18 mouse cellular contexts compared by ENCODE assay signal in the genomic region with DNA sequence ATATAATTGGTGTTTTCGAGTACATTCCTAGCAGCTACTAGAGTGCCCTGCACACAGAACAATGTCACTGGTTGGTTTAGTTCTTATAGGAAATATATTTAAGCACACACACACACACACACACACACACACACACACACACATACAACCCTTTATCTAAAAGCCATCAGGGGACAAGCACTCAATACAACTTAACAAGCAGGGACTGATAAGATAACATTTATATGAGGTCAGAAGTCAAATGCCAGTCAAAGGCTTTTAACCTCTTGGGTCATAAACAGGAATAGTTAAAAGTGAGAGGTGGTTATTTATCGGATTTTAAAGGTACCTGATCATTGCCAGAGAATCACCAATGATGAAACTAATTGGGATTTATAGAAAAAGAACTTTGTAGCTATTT.
DNase-seq lines count a peak whose midpoint lies in the region; ATAC-seq and TF ChIP-seq lines count a peak whose summit lies in the region.
"Had no signal": no experiment of that assay in that cellular context is flagged by ENCODE, and none has a peak within 500 bp of the region (broad histone marks: within the 10 kb centered on the region; RNA-seq: fewer than 3 reads in every experiment).

No protein-coding gene starts in this region.

- no peak for TF ChIP-seq POLR2A in kidney, adult 2 months (IDR thresholded peaks at IDR 0.05; ENCODE audit: low read depth, low read length)

- WGBS in midbrain, embryonic 10.5 days = 61% methylated on average over 2 of the region's 2 CpGs
- 49% methylated on average over 2 of the region's 2 CpGs for WGBS in midbrain, embryonic 11.5 days
- 13% methylated on average over 2 of the region's 2 CpGs for WGBS in forebrain, embryonic 15.5 days
- 46% methylated on average over 2 of the region's 2 CpGs for WGBS in midbrain, embryonic 12.5 days
- WGBS in kidney, adult 2 months = 55% methylated on average over 2 of the region's 2 CpGs

- H3K9me3 ChIP-seq in midbrain, embryonic 10.5 days (replicated peaks) = no peaks in the 10 kb centered on the region
- no peaks in the 10 kb centered on the region for H3K9me3 ChIP-seq in midbrain, embryonic 11.5 days (ENCODE audit: control insufficient read depth, low read length)
- H3K9me3 ChIP-seq in forebrain, embryonic 15.5 days = no peaks in the 10 kb centered on the region
- H3K9me3 ChIP-seq in midbrain, embryonic 12.5 days = no peaks in the 10 kb centered on the region
- H3K9me3 ChIP-seq: heart, embryonic 15.5 days; limb, embryonic 13.5 days had no signal

- H3K27ac ChIP-seq in midbrain, embryonic 10.5 days (replicated peaks) = peak overlapping the region; percentile 79; the same call in 1 of the 2 replicates
- no peak overlapping the region for H3K27ac ChIP-seq in midbrain, embryonic 11.5 days (ENCODE audit: low read depth, low read length)
- H3K27ac ChIP-seq in forebrain, embryonic 15.5 days (replicated peaks) = peak overlapping the region; percentile 99
- H3K27ac ChIP-seq in midbrain, embryonic 12.5 days (replicated peaks) = peak overlapping the region; percentile 63
- H3K27ac ChIP-seq in kidney, adult 2 months (ENCODE audit: insufficient read depth, low read depth, low read length) = no peak overlapping the region
- H3K27ac ChIP-seq in gastrocnemius, adult 2 months = no peak overlapping the region
- H3K27ac ChIP-seq: heart, embryonic 15.5 days; limb, embryonic 13.5 days had no signal

- intact Hi-C loops in gastrocnemius, adult 2 months (cut with DNase I) = no loop called here

- H3K4me1 ChIP-seq in midbrain, embryonic 10.5 days = peaks cover 97% of the 10 kb centered on the region
- H3K4me1 ChIP-seq in midbrain, embryonic 11.5 days (ENCODE audit: control insufficient read depth, insufficient read depth, low read length) = peaks cover 57% of the 10 kb centered on the region
- H3K4me1 ChIP-seq in forebrain, embryonic 15.5 days = peaks cover 63% of the 10 kb centered on the region
- peaks cover 78% of the 10 kb centered on the region for H3K4me1 ChIP-seq in midbrain, embryonic 12.5 days
- no peaks in the 10 kb centered on the region for H3K4me1 ChIP-seq in kidney, adult 2 months (ENCODE audit: control insufficient read depth, insufficient read depth, low read length)
- H3K4me1 ChIP-seq: heart, embryonic 15.5 days had no signal

- TF ChIP-seq CTCF in kidney, adult 2 months (conservative IDR thresholded peaks at IDR 0.05; ENCODE audit: insufficient read depth, insufficient read length, low read depth, low read length) = no peak
- no peak for TF ChIP-seq CTCF in gastrocnemius, adult 2 months (IDR thresholded peaks at IDR 0.05)

- H3K4me3 ChIP-seq in midbrain, embryonic 10.5 days = no peak overlapping the region
- H3K4me3 ChIP-seq in midbrain, embryonic 11.5 days (ENCODE audit: low read depth, low read length) = no peak overlapping the region
- peak overlapping the region; percentile 38 for H3K4me3 ChIP-seq in forebrain, embryonic 15.5 days
- no peak overlapping the region for H3K4me3 ChIP-seq in midbrain, embryonic 12.5 days
- H3K4me3 ChIP-seq in kidney, adult 2 months (ENCODE audit: insufficient read depth, low read depth, low read length) = no peak overlapping the region
- H3K4me3 ChIP-seq in gastrocnemius, adult 2 months = no peak overlapping the region
- H3K4me3 ChIP-seq: heart, embryonic 15.5 days; limb, embryonic 13.5 days had no signal

- DNase-seq in midbrain, embryonic 10.5 days (ENCODE audit: low spot score) = no peak
- DNase-seq in midbrain, embryonic 11.5 days (ENCODE audit: low spot score, missing footprints) = no peak
- no peak for DNase-seq in adrenal gland, postnatal 25 days
- no peak for DNase-seq in kidney, adult 2 months
- DNase-seq in gastrocnemius, adult 2 months = no peak
- DNase-seq: heart, adult 11 months; kidney, postnatal 36 days; layer of hippocampus, postnatal 36 days; liver, postnatal 0 days; lung, postnatal 36 days; right cerebral cortex, postnatal 4 days; thymus, adult 2 months had no signal

- no peak for ATAC-seq in midbrain, embryonic 11.5 days (ENCODE audit: low FRiP score)
- no peak for ATAC-seq in forebrain, embryonic 15.5 days (replicated peaks)
- ATAC-seq in midbrain, embryonic 12.5 days (ENCODE audit: low FRiP score, low read depth) = no peak
- ATAC-seq: activated CD4-positive, CD25-positive, alpha-beta regulatory T cell, adult 4 months; inflammation-experienced regulatory T-cells, adult 6 months; liver, postnatal 0 days had no signal

- no peak overlapping the region for H3K9ac ChIP-seq in midbrain, embryonic 11.5 days (ENCODE audit: low read length)
- peak overlapping the region; percentile 48 for H3K9ac ChIP-seq in forebrain, embryonic 15.5 days (replicated peaks)
- no peak overlapping the region for H3K9ac ChIP-seq in midbrain, embryonic 12.5 days (replicated peaks)
- H3K9ac ChIP-seq: heart, embryonic 15.5 days; limb, embryonic 13.5 days; liver, postnatal 0 days had no signal

- no peak overlapping the region for H3K4me2 ChIP-seq in midbrain, embryonic 11.5 days
- peak overlapping the region; percentile 61 for H3K4me2 ChIP-seq in forebrain, embryonic 15.5 days (replicated peaks)
- peak overlapping the region; percentile 13; the same call in 1 of the 2 replicates for H3K4me2 ChIP-seq in midbrain, embryonic 12.5 days (replicated peaks)
- H3K4me2 ChIP-seq: heart, embryonic 15.5 days; limb, embryonic 13.5 days had no signal

- no peaks in the 10 kb centered on the region for H3K27me3 ChIP-seq in midbrain, embryonic 10.5 days (ENCODE audit: low read depth, poor library complexity, severe bottlenecking)
- no peaks in the 10 kb centered on the region for H3K27me3 ChIP-seq in midbrain, embryonic 11.5 days (ENCODE audit: control insufficient read depth, insufficient read depth, low read length)
- H3K27me3 ChIP-seq in forebrain, embryonic 15.5 days = no peaks in the 10 kb centered on the region
- no peaks in the 10 kb centered on the region for H3K27me3 ChIP-seq in midbrain, embryonic 12.5 days
- H3K27me3 ChIP-seq in kidney, adult 2 months (replicated peaks; ENCODE audit: control insufficient read depth, insufficient read depth, low read length) = no peaks in the 10 kb centered on the region
- H3K27me3 ChIP-seq: heart, embryonic 15.5 days had no signal

- H3K36me3 ChIP-seq in midbrain, embryonic 10.5 days = no peaks in the 10 kb centered on the region
- H3K36me3 ChIP-seq in midbrain, embryonic 11.5 days (ENCODE audit: control insufficient read depth, insufficient read depth, low read length) = no peaks in the 10 kb centered on the region
- H3K36me3 ChIP-seq in forebrain, embryonic 15.5 days = no peaks in the 10 kb centered on the region
- no peaks in the 10 kb centered on the region for H3K36me3 ChIP-seq in midbrain, embryonic 12.5 days
- no peaks in the 10 kb centered on the region for H3K36me3 ChIP-seq in kidney, adult 2 months (ENCODE audit: control insufficient read depth, insufficient read depth, low read length)
- H3K36me3 ChIP-seq: heart, embryonic 15.5 days; limb, embryonic 13.5 days had no signal

Comparison
In these comparisons a context has a peak if more than half of its experiments do, and no peak if none do; other contexts are left out.
1. H3K27ac ChIP-seq: peak in midbrain, embryonic 10.5 days (single experiment), forebrain, embryonic 15.5 days (single experiment) and midbrain, embryonic 12.5 days (single experiment); none in midbrain, embryonic 11.5 days (single experiment), kidney, adult 2 months (single experiment) and gastrocnemius, adult 2 months (single experiment).